Mouse (Mus musculus): Measurements from ENCODE around the gene Prkar1a. TPM values are rescaled to one million over a fixed set of nuclear protein-coding genes. Genes with fewer than 3 reads are reported as not detected.
A peak's percentile ranks its signal among the peaks of the same experiment; 100 is the strongest.

Prkar1a gene
- polyA plus RNA-seq, 1 experiment = 40.8 TPM

DNA sequence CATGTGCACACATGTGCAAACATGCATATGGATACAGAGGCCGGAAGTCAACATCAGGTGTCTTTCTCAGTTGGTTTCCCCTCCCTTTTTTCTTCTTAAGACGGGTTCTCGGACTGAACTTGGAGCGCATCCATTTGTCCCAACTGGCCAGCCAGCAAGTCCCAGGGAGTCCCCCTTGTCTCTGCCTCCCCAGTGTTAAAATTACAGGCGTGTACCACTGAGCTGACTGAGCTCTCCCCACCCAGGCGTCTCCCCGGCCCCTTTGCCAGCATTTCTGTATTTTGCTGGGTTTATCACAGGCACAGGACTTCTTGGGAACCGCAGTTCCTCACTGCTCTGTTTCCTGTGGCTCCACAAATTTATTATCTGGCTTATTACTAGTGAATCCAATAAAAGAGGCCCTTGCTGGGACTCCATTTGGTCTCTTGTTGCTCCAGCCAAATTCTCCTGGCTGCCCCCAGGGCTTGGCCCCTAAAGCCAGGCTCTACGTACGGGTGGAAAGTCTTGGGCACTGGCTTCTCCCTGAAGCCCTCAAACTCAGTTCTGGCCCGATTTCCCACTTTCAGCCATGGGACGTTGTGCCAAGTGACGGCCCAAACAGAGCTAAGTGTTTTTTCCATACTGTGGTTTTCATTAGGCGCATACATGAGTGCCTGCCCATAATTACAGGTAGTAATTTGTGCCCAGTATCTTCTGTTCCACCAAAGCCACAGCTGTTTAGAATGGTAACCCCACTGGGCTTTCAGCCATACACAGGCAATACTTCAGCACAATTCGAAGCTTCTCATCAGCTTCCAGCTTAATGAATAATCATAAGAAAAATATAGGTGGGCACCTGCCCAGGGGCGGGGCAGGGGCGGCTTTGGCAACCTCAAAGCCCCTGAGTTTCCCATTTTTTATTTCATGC, 65.4 kb downstream of the Prkar1a start:
- Histone ChIP-seq H3K4me3 (ENCODE audit: low read depth, low read length) (no peak overlapping the region), H3K27me3 (ENCODE audit: control insufficient read depth, insufficient read depth, low read length) (no peaks in the 10 kb centered on the region)

DNA sequence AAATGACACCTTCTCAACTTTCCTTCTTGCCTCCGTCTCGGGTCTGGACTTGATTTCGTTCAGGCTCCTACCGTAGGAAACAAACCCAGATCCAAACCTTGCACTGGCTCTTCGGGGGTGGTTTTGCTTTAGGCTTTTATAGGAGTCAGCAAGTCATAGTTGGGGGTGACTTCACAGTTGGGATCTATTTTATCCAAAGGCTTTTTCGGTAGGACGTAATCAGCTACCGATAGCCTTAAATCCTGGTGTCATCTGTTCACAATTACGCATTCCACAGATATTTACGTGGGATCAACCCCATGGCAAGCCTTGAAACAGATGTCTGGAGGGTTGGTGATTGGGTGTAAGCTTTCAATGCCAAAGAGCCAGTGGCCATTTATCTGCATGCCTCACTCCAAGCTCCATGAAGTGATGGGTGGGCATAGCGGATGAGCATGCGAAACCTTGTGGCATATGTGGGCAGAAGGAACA, 66.1 kb downstream of the Prkar1a start:
- no peak for TF ChIP-seq CTCF (IDR thresholded peaks at IDR 0.05; ENCODE audit: extremely low read depth, insufficient read length, insufficient replicate concordance, low read depth, low read length)
- no peak for TF ChIP-seq POLR2A (IDR thresholded peaks at IDR 0.05; ENCODE audit: low read depth, low read length)
- 94% methylated on average over 12 of the region's 12 CpGs for WGBS
- Histone ChIP-seq H3K27me3 (ENCODE audit: control insufficient read depth, insufficient read depth, low read length) (no peaks in the 10 kb centered on the region), H3K4me1 (ENCODE audit: control insufficient read depth, insufficient read depth, insufficient read length, low read length) (no peaks in the 10 kb centered on the region), H3K27ac (ENCODE audit: insufficient read depth, low read depth, low read length) (no peak overlapping the region), H3K36me3 (ENCODE audit: control insufficient read depth, insufficient read depth, low read length) (0 out of 2 replicates have a peak, but pooled peaks cover 2% of the 10 kb centered on the region), H3K4me3 (ENCODE audit: low read depth, low read length) (no peak overlapping the region)

More for the DNA sequence above, 65.4 kb downstream of the Prkar1a start:
- H3K4me1 ChIP-seq (ENCODE audit: control insufficient read depth, insufficient read depth, insufficient read length, low read length) = no peaks in the 10 kb centered on the region
- 87% methylated on average over 17 of the region's 17 CpGs for WGBS
- TF ChIP-seq POLR2A (IDR thresholded peaks at IDR 0.05; ENCODE audit: low read depth, low read length) = no peak
- no peak for TF ChIP-seq CTCF (IDR thresholded peaks at IDR 0.05; ENCODE audit: extremely low read depth, insufficient read length, insufficient replicate concordance, low read depth, low read length)
- H3K36me3 ChIP-seq (ENCODE audit: control insufficient read depth, insufficient read depth, low read length) = 0 out of 2 replicates have a peak, but pooled peaks cover 2% of the 10 kb centered on the region
- H3K27ac ChIP-seq (ENCODE audit: insufficient read depth, low read depth, low read length) = no peak overlapping the region

DNA sequence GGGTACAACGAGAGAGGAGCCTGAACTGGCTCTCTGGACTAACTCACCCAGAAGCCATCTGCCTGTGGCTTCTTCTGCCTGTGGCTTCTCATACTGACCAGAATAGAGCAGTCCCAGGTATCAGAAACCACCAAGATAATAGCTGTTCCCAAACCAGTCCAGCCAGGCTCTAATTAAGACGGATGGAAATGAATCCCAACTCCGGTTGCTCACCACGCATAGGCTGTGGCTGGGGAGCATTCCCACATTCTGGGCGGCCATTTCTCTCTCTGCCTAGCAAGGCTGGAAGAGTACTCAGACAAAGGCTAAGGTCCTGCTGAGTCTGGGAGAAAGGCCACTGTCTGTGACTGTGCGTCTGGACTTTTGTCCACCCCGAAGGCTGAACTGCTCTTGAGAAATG, 67.8 kb downstream of the Prkar1a start:
- no peak overlapping the region for H3K4me3 ChIP-seq (ENCODE audit: low read depth, low read length)
- peaks cover 6% of the 10 kb centered on the region for H3K4me1 ChIP-seq (ENCODE audit: control insufficient read depth, insufficient read depth, insufficient read length, low read length)
- no peak for TF ChIP-seq CTCF (IDR thresholded peaks at IDR 0.05; ENCODE audit: extremely low read depth, insufficient read length, insufficient replicate concordance, low read depth, low read length)
- TF ChIP-seq POLR2A (IDR thresholded peaks at IDR 0.05; ENCODE audit: low read depth, low read length) = no peak
- 88% methylated on average over 7 of the region's 7 CpGs for WGBS
- H3K27ac ChIP-seq (ENCODE audit: insufficient read depth, low read depth, low read length) = 0 out of 2 replicates have a peak overlapping the region, but pooled peaks have one; percentile 2
- no peaks in the 10 kb centered on the region for H3K27me3 ChIP-seq (ENCODE audit: control insufficient read depth, insufficient read depth, low read length)
- H3K36me3 ChIP-seq (ENCODE audit: control insufficient read depth, insufficient read depth, low read length) = no peaks in the 10 kb centered on the region

DNA sequence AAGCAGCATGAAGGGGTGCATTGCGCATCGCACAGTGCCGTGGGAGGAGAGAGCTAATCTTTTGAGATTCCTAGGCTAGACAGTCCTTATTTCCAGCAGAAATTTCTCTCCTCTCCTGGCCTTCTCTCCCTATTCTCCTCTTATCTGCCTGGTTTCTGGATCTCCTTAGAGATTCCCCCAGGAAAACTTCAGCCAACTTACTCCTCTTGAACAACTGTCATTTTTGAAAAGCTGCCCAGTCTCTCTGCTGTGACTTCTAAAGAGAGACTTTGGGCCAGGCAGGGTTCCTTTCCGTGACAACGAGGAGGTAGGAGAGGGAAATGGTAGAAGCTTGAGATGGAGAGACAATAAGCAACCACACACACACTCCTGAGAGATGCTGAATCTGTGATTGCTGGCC, 68.2 kb downstream of the Prkar1a start:
- H3K27me3 ChIP-seq (ENCODE audit: control insufficient read depth, insufficient read depth, low read length) = no peaks in the 10 kb centered on the region
- no peak for TF ChIP-seq POLR2A (IDR thresholded peaks at IDR 0.05; ENCODE audit: low read depth, low read length)
- no peak for TF ChIP-seq CTCF (IDR thresholded peaks at IDR 0.05; ENCODE audit: extremely low read depth, insufficient read length, insufficient replicate concordance, low read depth, low read length)
- 86% methylated on average over 5 of the region's 5 CpGs for WGBS
- no peaks in the 10 kb centered on the region for H3K36me3 ChIP-seq (ENCODE audit: control insufficient read depth, insufficient read depth, low read length)
- H3K4me1 ChIP-seq (ENCODE audit: control insufficient read depth, insufficient read depth, insufficient read length, low read length) = peaks cover 6% of the 10 kb centered on the region
- H3K4me3 ChIP-seq (ENCODE audit: low read depth, low read length) = no peak overlapping the region
- peak overlapping the region; percentile 2; the same call in 1 of the 2 replicates for H3K27ac ChIP-seq (ENCODE audit: insufficient read depth, low read depth, low read length)

DNA sequence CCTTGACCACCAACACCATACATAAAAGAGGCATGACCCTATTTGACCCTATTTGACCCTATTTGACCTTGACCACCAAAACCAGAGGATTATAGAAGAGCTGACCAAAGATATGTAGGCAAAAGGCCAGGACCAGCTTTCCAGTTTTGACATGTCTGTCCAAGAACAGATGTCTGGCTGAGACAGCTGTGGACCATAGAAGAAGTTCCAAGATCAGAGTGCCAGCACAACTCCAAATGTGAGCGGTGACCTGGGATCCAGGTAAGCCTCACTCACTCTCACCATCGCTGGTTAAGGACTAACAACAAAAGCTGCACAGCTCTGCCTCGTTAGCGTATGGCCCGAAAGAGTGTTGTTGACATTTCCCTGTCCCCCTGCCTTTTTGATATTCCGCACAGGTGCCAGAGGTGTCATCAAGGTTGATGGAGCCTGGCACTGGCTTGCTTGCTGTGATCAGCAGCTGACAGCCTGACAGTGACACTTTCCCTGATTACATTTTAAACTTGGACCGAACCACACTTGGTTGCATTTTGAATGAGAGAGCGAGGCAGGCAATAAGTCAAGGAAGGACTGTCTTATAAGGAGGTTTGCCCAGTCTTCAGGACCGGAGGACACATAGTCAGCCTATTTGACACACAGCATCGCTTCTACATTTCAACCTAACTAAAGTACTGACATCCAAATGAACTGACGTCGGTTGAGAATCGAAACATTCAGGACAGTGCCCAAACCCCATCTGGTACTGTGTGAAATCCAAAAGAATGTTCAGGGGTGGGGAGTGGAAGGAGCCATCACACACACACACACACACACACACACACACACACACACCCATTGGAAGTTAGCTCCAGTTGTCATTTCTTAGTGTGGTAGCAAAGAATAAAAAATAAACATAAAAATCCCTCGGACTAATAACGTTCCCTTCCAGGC, 69.0 kb downstream of the Prkar1a start:
- peaks cover 9% of the 10 kb centered on the region for H3K4me1 ChIP-seq (ENCODE audit: control insufficient read depth, insufficient read depth, insufficient read length, low read length)
- no peak for TF ChIP-seq POLR2A (IDR thresholded peaks at IDR 0.05; ENCODE audit: low read depth, low read length)
- no peak for TF ChIP-seq CTCF (IDR thresholded peaks at IDR 0.05; ENCODE audit: extremely low read depth, insufficient read length, insufficient replicate concordance, low read depth, low read length)
- no peaks in the 10 kb centered on the region for H3K27me3 ChIP-seq (ENCODE audit: control insufficient read depth, insufficient read depth, low read length)
- H3K36me3 ChIP-seq (ENCODE audit: control insufficient read depth, insufficient read depth, low read length) = no peaks in the 10 kb centered on the region
- peak overlapping the region; percentile 2; the same call in 1 of the 2 replicates for H3K27ac ChIP-seq (ENCODE audit: insufficient read depth, low read depth, low read length)
- WGBS = 89% methylated on average over 15 of the region's 15 CpGs
- H3K4me3 ChIP-seq (ENCODE audit: low read depth, low read length) = no peak overlapping the region

Other genes with a start within 250 kb of the Prkar1a start
- not detected in 2 replicates for gene 9930022D16Rik, start 235.5 kb upstream of the Prkar1a start, polyA plus RNA-seq (2012; rRNA removed)
- 4.2 and 10.5 TPM in 2 replicates for gene Amz2, start 223.5 kb upstream of the Prkar1a start, polyA plus RNA-seq (2012; rRNA removed)
- gene Arsg, start 176.0 kb upstream of the Prkar1a start, polyA plus RNA-seq (2012; rRNA removed) = 3.1 and 4.2 TPM in 2 replicates
- gene Slc16a6, start 175.8 kb upstream of the Prkar1a start, polyA plus RNA-seq (2012; rRNA removed) = 4.2 and 7.8 TPM in 2 replicates
- 5.4 and 6.7 TPM in 2 replicates for gene Wipi1, start 37.4 kb upstream of the Prkar1a start, polyA plus RNA-seq (2012; rRNA removed)
- 12.1 and 25.3 TPM in 2 replicates for gene Fam20a, start 72.9 kb downstream of the Prkar1a start, polyA plus RNA-seq (2012; rRNA removed)
- gene 1700012B07Rik, start 178.6 kb downstream of the Prkar1a start, polyA plus RNA-seq (2012; rRNA removed) = not detected in 2 replicates